Mouse (Mus musculus) testis, adult 2 months (tissue): ENCODE results near the gene Olfr141.

Experiments
- CTCF ChIP-seq: fragments of 200-500 bp; IDR thresholded peaks from 2 replicates; pipeline ENCODE4 v1.5.1; 2012; ENCODE audit warnings: low read depth, mild to moderate bottlenecking, inconsistent platforms, low read length, moderate library complexity; ENCODE audit not compliant: control insufficient read depth, insufficient read depth, insufficient replicate concordance
- POLR2A ChIP-seq: fragments of 200-500 bp; IDR thresholded peaks from 2 replicates; pipeline ENCODE4 v1.6.1; 2012; ENCODE audit warnings: low read depth, mild to moderate bottlenecking, inconsistent platforms, low read length, moderate library complexity; ENCODE audit not compliant: control insufficient read depth

- TF ChIP-seq POLR2A (no peak), CTCF (no peak)
Measured at GRCm38 (mm10) chr2:86851596-86851995, 41.8 kb upstream of the Olfr141 start, which contains the start of gene Olfr1095.
